Mouse (Mus musculus): ENCODE measurements at regions not wholly inside any gene's neighbourhood (a gene's known extent, or its start where the extent isn't known, plus 50 kb on each side); places are given as distances from the start of the nearest gene placed in this dataset.

GRCm38 (mm10) chr12:39048958-39049357 is 269.8 kb downstream of the Etv1 start:
- in situ Hi-C loops (cut with MboI; ENCODE audit: low pct_unique_long_range_greater_than_20kb in 1 of 2, low sequenced_read_pairs in 2 of 2, unreplicated experiment in 1 of 2) = no loop called here

- in situ Hi-C loops (cut with MboI; ENCODE audit: low pct_unique_long_range_greater_than_20kb in 1 of 2, low sequenced_read_pairs in 2 of 2, unreplicated experiment in 1 of 2) = loop anchor here (25.0 kb wide), 1 partner anchor 417 kb away; no protein-coding TSS in a partner anchor
Observed at GRCm38 (mm10) chr12:39070331-39071045, 291.3 kb downstream of the Etv1 start.

DNA sequence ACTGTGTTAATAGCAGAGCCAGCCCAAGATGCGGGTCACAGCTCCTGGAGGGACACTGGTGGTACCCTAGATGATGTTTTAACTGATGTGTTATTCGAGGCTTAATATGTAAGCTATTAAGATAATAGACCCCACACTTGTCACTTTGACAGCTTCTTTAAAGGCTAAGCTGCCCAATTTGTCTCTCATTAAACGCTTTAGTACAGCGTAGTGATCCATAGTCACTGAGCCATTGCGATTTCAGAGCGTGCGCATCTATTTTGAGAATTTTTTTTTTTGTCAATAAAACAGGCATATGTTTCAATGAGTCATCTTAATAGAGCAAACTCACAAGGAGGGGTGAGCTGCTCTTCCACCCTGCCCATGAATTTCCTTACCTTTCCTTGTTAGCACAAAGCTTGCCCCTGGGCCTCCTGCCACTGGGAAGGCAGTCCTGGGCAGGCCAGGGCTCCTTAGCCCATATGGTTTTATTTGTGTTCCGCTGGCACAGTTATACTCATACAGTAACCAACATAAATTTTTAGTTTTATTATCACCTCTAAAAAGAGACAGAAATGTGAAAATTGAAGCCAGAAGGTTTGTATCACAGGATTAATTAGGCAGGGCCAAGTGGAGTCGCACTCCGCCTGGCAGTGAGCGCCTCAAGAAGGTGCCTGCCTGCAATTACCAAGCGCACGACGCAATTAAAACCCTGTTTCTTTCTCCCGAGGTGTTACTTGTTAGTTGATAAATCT is 294.3 kb downstream of the Etv1 start:
- in situ Hi-C loops (cut with MboI; ENCODE audit: low pct_unique_long_range_greater_than_20kb in 1 of 2, low sequenced_read_pairs in 2 of 2, unreplicated experiment in 1 of 2) = loop anchor here (25.0 kb wide), 1 partner anchor 414 kb away; no protein-coding TSS in a partner anchor

DNA sequence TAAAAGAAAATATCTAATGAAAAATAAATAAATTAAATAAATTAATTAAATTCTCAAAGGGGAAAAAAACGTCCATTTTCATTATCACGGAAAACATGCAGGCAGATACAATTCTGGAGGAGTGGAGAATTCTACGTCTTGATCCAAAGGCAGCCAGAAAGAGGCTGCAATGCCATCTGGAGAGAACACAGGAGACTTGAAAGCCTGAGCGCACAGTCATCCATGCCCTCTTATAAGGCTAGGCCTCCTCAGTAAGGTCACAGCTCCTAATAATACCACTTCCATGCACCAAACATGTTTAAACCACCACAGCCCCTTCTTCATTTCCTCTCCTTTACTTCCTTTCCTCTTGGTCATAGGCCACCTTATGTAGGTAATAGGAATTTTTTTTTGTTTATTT is 307.1 kb downstream of the Etv1 start:
- in situ Hi-C loops (cut with MboI; ENCODE audit: low pct_unique_long_range_greater_than_20kb in 1 of 2, low sequenced_read_pairs in 2 of 2, unreplicated experiment in 1 of 2) = no loop called here

- in situ Hi-C loops (cut with MboI; ENCODE audit: low pct_unique_long_range_greater_than_20kb in 1 of 2, low sequenced_read_pairs in 2 of 2, unreplicated experiment in 1 of 2) = no loop called here
Observed at GRCm38 (mm10) chr12:39094638-39095230, 315.6 kb downstream of the Etv1 start.

- in situ Hi-C loops (cut with MboI; ENCODE audit: low pct_unique_long_range_greater_than_20kb in 1 of 2, low sequenced_read_pairs in 2 of 2, unreplicated experiment in 1 of 2) = no loop called here
Observed at GRCm38 (mm10) chr12:39123391-39124095, 344.4 kb downstream of the Etv1 start.

GRCm38 (mm10) chr12:39154689-39155088 is 375.5 kb downstream of the Etv1 start:
- in situ Hi-C loops (cut with MboI; ENCODE audit: low pct_unique_long_range_greater_than_20kb in 1 of 2, low sequenced_read_pairs in 2 of 2, unreplicated experiment in 1 of 2) = no loop called here

GRCm38 (mm10) chr12:39176958-39177357 is 397.8 kb downstream of the Etv1 start:
- in situ Hi-C loops (cut with MboI; ENCODE audit: low pct_unique_long_range_greater_than_20kb in 1 of 2, low sequenced_read_pairs in 2 of 2, unreplicated experiment in 1 of 2) = no loop called here

DNA sequence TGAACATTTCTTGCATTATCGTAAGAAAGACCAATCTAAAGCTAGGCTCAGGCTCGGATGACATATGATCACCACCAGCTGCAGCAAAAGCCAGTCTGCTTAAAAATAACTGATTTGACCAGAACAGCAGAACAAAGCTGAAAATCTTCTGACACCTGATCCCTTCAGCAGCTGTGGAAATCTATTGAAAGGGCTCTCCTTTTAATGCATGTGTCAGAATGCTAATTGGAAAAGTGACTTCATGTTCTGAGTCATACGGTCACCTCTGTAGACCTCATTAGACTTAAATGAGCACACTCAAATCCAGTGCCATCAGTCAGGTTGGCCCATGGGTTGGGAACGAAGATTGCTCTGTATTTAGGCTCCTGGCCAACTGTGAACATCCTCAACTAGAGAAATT is 444.9 kb downstream of the Etv1 start:
- in situ Hi-C loops (cut with MboI; ENCODE audit: low pct_unique_long_range_greater_than_20kb in 1 of 2, low sequenced_read_pairs in 2 of 2, unreplicated experiment in 1 of 2) = no loop called here

- in situ Hi-C loops (cut with MboI; ENCODE audit: low pct_unique_long_range_greater_than_20kb in 1 of 2, low sequenced_read_pairs in 2 of 2, unreplicated experiment in 1 of 2) = no loop called here
Observed at GRCm38 (mm10) chr12:39256605-39257004, 477.4 kb downstream of the Etv1 start.

DNA sequence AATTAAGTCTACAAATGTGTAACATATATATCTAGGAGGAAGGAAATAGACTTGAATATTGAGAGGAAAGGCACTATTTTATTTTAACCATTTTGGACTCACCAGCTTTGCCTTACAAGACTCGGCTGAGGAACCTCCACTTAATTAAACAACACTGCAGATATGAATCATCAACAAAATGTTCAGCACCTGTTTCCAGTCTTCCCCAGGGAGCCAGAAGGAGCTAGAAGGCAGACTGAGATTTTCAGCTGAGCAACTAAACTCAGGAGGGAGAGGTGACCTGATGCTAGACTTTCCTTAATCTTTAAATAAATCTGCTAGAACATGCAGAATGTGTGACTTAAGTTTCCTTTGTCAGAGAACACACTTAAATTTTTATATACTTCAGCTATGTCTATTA is 478.4 kb downstream of the Etv1 start:
- in situ Hi-C loops (cut with MboI; ENCODE audit: low pct_unique_long_range_greater_than_20kb in 1 of 2, low sequenced_read_pairs in 2 of 2, unreplicated experiment in 1 of 2) = no loop called here

- in situ Hi-C loops (cut with MboI; ENCODE audit: low pct_unique_long_range_greater_than_20kb in 1 of 2, low sequenced_read_pairs in 2 of 2, unreplicated experiment in 1 of 2) = no loop called here
Observed at GRCm38 (mm10) chr12:39289676-39290075, 510.5 kb downstream of the Etv1 start.

DNA sequence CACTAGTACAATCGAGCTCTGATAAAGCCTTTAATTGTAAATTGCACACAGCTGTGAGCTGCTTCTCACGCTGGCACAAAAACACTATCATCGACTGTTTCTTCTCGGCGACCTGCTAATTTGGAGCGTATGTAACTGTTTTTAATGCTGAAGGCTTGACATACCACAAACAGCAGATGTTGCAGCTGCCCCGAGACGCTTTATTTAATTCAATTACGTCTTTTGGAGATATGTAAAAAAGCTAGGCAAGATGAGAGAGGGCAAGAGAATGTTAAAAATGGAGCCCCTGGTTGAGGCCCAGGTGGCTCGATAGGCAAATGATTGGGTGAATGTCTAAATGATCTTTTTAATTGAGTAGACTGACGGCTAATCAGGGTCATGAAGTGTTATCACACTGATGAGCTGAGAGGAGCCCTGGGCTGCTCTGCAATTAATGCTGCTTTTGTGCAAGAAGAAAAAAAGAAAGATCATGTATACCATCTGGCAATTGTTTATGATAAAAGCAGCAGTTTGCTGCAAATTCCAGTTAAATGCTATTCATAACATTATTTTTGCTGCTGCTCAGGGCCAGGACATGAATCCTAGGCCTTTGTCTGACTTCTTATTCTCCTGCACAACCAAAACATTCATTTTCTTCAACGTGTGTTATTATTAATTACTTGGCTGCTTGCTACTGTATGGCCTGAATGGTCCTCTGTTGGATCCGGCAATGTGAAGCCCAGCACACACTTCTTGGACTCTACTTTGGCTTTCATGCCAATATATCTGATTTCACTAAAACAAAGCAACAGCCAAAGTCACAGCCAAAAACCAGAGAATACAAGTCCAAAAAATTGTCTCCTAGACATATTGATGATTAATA is 522.4 kb downstream of the Etv1 start:
- in situ Hi-C loops (cut with MboI; ENCODE audit: low pct_unique_long_range_greater_than_20kb in 1 of 2, low sequenced_read_pairs in 2 of 2, unreplicated experiment in 1 of 2) = no loop called here

DNA sequence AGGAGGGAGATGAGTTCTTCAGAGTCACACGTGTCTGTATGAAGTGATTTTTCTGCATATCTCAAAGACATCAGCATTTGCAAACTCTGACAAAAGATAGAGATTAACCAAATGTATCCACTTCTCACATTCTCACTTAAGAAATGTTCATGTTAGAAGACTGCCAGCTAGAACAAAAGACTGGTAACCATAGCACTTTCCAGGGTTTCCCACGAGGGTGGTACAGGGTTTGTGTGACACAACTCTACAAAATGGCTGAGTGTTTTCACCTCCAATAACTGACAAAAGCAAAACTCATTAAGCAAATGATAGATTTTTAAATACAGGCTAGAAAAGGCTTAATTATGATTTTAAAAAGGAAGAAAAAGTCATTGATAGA is 523.0 kb downstream of the Etv1 start:
- in situ Hi-C loops (cut with MboI; ENCODE audit: low pct_unique_long_range_greater_than_20kb in 1 of 2, low sequenced_read_pairs in 2 of 2, unreplicated experiment in 1 of 2) = no loop called here

DNA sequence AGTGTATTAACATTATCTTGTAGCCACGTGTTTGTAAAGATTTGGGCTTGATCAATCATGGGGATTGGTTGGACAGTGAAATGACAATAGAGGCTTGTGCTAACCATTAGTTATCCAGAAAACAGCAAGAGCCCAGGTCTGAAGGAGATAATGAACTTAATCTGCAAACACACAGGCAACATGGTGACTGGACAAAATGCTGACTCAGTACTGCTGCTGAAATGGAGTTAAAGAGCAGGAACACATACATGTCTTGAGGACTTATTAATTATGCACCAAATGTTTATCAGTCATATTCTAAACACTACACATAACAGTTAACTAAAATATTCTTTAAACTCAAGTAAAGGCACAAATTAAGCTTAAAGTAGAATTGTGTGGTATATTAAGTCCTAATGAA is 528.6 kb downstream of the Etv1 start:
- in situ Hi-C loops (cut with MboI; ENCODE audit: low pct_unique_long_range_greater_than_20kb in 1 of 2, low sequenced_read_pairs in 2 of 2, unreplicated experiment in 1 of 2) = no loop called here

GRCm38 (mm10) chr12:39309905-39310304 is 530.7 kb downstream of the Etv1 start:
- in situ Hi-C loops (cut with MboI; ENCODE audit: low pct_unique_long_range_greater_than_20kb in 1 of 2, low sequenced_read_pairs in 2 of 2, unreplicated experiment in 1 of 2) = no loop called here

GRCm38 (mm10) chr12:39317229-39317628 is 538.0 kb downstream of the Etv1 start:
- in situ Hi-C loops (cut with MboI; ENCODE audit: low pct_unique_long_range_greater_than_20kb in 1 of 2, low sequenced_read_pairs in 2 of 2, unreplicated experiment in 1 of 2) = no loop called here

- in situ Hi-C loops (cut with MboI; ENCODE audit: low pct_unique_long_range_greater_than_20kb in 1 of 2, low sequenced_read_pairs in 2 of 2, unreplicated experiment in 1 of 2) = no loop called here
Observed at GRCm38 (mm10) chr12:39321453-39321852, 542.3 kb downstream of the Etv1 start.
